Mouse (Mus musculus) intestine, embryonic 16.5 days (tissue): ENCODE measurements at regions not wholly inside any gene's neighbourhood (a gene's known extent, or its start where the extent isn't known, plus 50 kb on each side); places are given as distances from the start of the nearest gene placed in this dataset.

Source experiments
- ATAC-seq: fragments of 200-750 bp; cut with Nextera tagmentation; 2 replicates; pipeline ENCODE4 v1.8.0; 2017; ENCODE audit warnings: moderate TSS enrichment, moderate library complexity
- H3K27ac ChIP-seq: fragments of 300-500 bp; sonication (generic); 2 replicates; pipeline ENCODE4 v1.5.1; 2014; ENCODE audit warnings: mild to moderate bottlenecking, low read length
- H3K27me3 ChIP-seq: fragments of 300-500 bp; sonication (generic); replicated peaks from 2 replicates; pipeline ENCODE4 v1.6.1; 2014; ENCODE audit warnings: low read length, control low read depth, mixed read lengths; ENCODE audit not compliant: control insufficient read depth, insufficient read depth
- H3K36me3 ChIP-seq: fragments of 300-500 bp; sonication (generic); 2 replicates; pipeline ENCODE4 v1.6.1; 2014; ENCODE audit warnings: low read length, control low read depth; ENCODE audit not compliant: control insufficient read depth, insufficient read depth
- H3K4me1 ChIP-seq: fragments of 300-500 bp; sonication (generic); 2 replicates; pipeline ENCODE4 v1.6.1; 2014; ENCODE audit warnings: low read length, control low read depth, mixed read lengths; ENCODE audit not compliant: control insufficient read depth, insufficient read depth
- H3K4me2 ChIP-seq: fragments of 300-500 bp; sonication (generic); 2 replicates; pipeline ENCODE4 v1.6.1; 2014; ENCODE audit warnings: low read depth, low read length, control low read depth
- H3K4me3 ChIP-seq: fragments of 300-500 bp; sonication (generic); 2 replicates; pipeline ENCODE4 v1.5.1; 2014; ENCODE audit warnings: mild to moderate bottlenecking, low read length
- H3K9ac ChIP-seq: fragments of 300-500 bp; sonication (generic); 2 replicates; pipeline ENCODE4 v1.6.1; 2014; ENCODE audit warnings: low read depth, low read length
- H3K9me3 ChIP-seq: fragments of 300-500 bp; sonication (generic); 2 replicates; pipeline ENCODE4 v1.6.1; 2016; ENCODE audit warnings: low read length, control low read depth; ENCODE audit not compliant: control insufficient read depth
- WGBS: fragments of 180-500 bp; shearing (Covaris S2); extraction: QIAGEN DNeasy Blood & Tissue Kit; methylation state at CpG from one replicate; pipeline ENCODE4 v1.1.7; 2014; 5-methylcytosine and 5-hydroxymethylcytosine counted together

- H3K4me3 ChIP-seq: no peak overlapping the region
- ATAC-seq: no peak
- WGBS: 56% methylated on average over 3 of the region's 3 CpGs
These were observed 113.5 kb upstream of the Usp24 start for GRCm38 (mm10) chr4:106202554-106202953.

GRCm38 (mm10) chr4:106205200-106205599, 110.8 kb upstream of the Usp24 start:
- H3K27ac ChIP-seq: no peak overlapping the region
- H3K9me3 ChIP-seq: no peaks in the 10 kb centered on the region
- no peak for ATAC-seq
- peaks cover 3% of the 10 kb centered on the region; the same call in 1 of the 2 replicates for H3K4me1 ChIP-seq
- H3K9ac ChIP-seq: no peak overlapping the region
- no peak overlapping the region for H3K4me3 ChIP-seq
- no peaks in the 10 kb centered on the region for H3K36me3 ChIP-seq
- 75% methylated on average over 2 of the region's 2 CpGs for WGBS
- H3K4me2 ChIP-seq: no peak overlapping the region
- no peaks in the 10 kb centered on the region for H3K27me3 ChIP-seq

More at GRCm38 (mm10) chr4:106202554-106202953, 113.5 kb upstream of the Usp24 start:
- H3K9me3 ChIP-seq: no peaks in the 10 kb centered on the region
- no peaks in the 10 kb centered on the region for H3K36me3 ChIP-seq
- no peak overlapping the region for H3K27ac ChIP-seq
- no peaks in the 10 kb centered on the region for H3K27me3 ChIP-seq
- H3K4me1 ChIP-seq: peaks cover 8% of the 10 kb centered on the region; the same call in 1 of the 2 replicates
- H3K4me2 ChIP-seq: no peak overlapping the region
- no peak overlapping the region for H3K9ac ChIP-seq

DNA sequence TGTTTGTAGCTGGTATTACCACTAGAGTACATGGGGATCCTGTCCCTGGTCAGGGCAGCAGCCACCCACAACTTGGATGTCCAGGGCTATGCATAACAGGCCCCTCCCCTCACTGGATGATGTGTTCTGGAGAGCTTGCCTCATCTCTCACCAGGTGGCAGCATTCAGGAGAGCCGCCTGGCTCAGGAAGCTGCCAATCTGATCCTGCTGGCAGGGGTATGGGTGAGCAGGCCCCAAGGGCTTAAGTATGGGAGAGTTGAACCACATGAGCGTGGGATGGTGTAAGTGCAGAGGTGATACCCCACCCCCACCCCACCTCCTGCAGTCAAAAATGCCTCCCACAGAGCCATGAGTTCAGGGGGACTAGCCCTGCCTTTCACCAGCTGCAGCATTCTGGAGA, 110.0 kb upstream of the Usp24 start:
- H3K9me3 ChIP-seq: no peaks in the 10 kb centered on the region
- no peaks in the 10 kb centered on the region for H3K27me3 ChIP-seq
- H3K9ac ChIP-seq: no peak overlapping the region
- H3K4me1 ChIP-seq: no peaks in the 10 kb centered on the region
- no peak for ATAC-seq
- no peak overlapping the region for H3K27ac ChIP-seq
- no peaks in the 10 kb centered on the region for H3K36me3 ChIP-seq
- no peak overlapping the region for H3K4me2 ChIP-seq
- H3K4me3 ChIP-seq: no peak overlapping the region
- WGBS: 59% methylated on average over 2 of the region's 2 CpGs

- Histone ChIP-seq H3K4me1 (no peaks in the 10 kb centered on the region), H3K4me3 (no peak overlapping the region), H3K4me2 (no peak overlapping the region), H3K9ac (no peak overlapping the region), H3K27ac (no peak overlapping the region), H3K36me3 (no peaks in the 10 kb centered on the region), H3K27me3 (no peaks in the 10 kb centered on the region), H3K9me3 (no peaks in the 10 kb centered on the region)
- WGBS: 79% methylated on average over 11 of the region's 11 CpGs
- no peak for ATAC-seq
These were observed 106.5 kb upstream of the Usp24 start for GRCm38 (mm10) chr4:106209465-106209864.

- no peaks in the 10 kb centered on the region for H3K36me3 ChIP-seq
- H3K27me3 ChIP-seq: no peaks in the 10 kb centered on the region
- no peak for ATAC-seq
- H3K9me3 ChIP-seq: no peaks in the 10 kb centered on the region
- H3K4me2 ChIP-seq: no peak overlapping the region
- H3K4me3 ChIP-seq: no peak overlapping the region
- no peak overlapping the region for H3K9ac ChIP-seq
- 95% methylated on average over 1 of the region's 1 CpGs for WGBS
- H3K27ac ChIP-seq: no peak overlapping the region
- H3K4me1 ChIP-seq: no peaks in the 10 kb centered on the region
These were observed 106.0 kb upstream of the Usp24 start for GRCm38 (mm10) chr4:106209975-106210374.

DNA sequence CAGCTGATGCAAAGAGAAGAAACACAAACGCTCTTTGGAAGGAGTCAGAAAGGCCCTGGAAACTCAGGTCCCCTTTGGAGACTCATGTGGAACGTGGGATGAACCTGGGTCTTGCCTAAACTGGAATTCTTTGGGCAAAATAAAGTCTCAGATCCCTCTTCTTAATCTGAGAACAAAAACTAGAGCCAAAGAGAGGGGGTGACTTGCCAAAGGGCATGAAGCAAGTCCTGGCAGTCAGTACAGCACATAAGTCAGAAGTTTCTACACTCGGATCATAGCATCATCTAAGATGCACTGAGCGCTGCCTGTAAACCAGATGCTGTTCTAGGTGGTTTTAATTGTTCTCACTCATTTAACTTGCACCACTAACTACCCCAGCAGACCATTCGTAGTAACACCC, 101.8 kb upstream of the Usp24 start:
- H3K36me3 ChIP-seq: no peaks in the 10 kb centered on the region
- H3K9ac ChIP-seq: no peak overlapping the region
- ATAC-seq: no peak
- H3K4me2 ChIP-seq: no peak overlapping the region
- no peaks in the 10 kb centered on the region for H3K4me1 ChIP-seq
- no peak overlapping the region for H3K4me3 ChIP-seq
- no peak overlapping the region for H3K27ac ChIP-seq
- H3K27me3 ChIP-seq: no peaks in the 10 kb centered on the region
- 85% methylated on average over 5 of the region's 5 CpGs for WGBS
- no peaks in the 10 kb centered on the region for H3K9me3 ChIP-seq

DNA sequence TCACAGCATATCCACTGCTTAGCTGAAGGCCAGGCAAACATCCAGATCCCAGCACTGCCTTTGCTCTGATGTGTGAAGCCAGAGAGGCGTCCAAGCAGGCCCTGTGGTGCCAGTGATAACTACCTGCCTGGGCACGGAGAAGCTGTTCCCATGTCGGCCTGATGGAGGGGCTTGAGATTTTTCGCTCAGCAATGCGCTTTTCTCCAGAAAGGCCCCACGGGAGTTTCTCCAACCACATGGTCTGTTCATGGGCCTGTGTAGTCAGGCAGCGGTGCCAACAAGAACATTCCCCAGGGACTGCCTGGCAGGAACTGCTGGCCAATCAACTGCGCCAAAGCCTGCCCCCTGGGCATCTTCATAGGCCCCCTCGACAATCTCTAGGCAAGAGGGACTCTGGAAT, 95.4 kb upstream of the Usp24 start:
- no peaks in the 10 kb centered on the region for H3K4me1 ChIP-seq
- H3K36me3 ChIP-seq: no peaks in the 10 kb centered on the region
- H3K9me3 ChIP-seq: no peaks in the 10 kb centered on the region
- H3K27me3 ChIP-seq: no peaks in the 10 kb centered on the region
- H3K9ac ChIP-seq: no peak overlapping the region
- ATAC-seq: no peak
- no peak overlapping the region for H3K4me3 ChIP-seq
- H3K4me2 ChIP-seq: no peak overlapping the region
- WGBS: 83% methylated on average over 9 of the region's 9 CpGs
- H3K27ac ChIP-seq: no peak overlapping the region

DNA sequence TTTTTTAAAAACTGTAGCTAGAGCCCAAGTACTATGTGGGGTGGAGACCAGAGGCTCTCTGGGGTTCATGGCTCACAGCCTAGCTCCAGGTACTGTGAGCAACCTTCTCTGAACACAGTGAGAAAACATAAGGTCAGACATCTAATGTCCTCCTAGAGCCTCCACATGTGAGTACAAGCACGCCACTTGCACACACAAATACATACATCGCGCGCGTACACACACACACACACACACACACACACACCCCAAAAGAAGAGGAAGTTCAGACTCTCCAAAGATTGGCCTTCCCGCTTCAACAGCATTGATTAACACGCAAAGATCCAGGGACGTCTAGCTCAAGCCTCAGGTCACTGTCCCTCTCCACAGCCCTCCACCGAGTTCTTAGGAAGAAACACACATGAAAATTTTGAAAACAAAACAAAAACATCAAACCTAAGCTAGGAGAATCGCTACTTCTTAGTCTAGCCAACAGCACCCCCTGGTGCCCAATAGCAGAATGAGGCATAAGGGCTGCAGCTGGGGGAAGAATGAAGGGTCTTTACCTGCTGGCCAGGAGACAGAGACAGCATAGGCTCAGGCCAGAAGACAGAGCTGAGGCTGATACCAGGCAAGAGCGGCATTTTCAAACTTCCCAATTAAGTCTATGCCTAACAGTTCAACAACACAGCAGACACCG, 90.7 kb upstream of the Usp24 start:
- Histone ChIP-seq H3K4me1 (no peaks in the 10 kb centered on the region), H3K27me3 (no peaks in the 10 kb centered on the region), H3K4me3 (no peak overlapping the region), H3K9ac (no peak overlapping the region), H3K4me2 (no peak overlapping the region), H3K9me3 (no peaks in the 10 kb centered on the region), H3K36me3 (no peaks in the 10 kb centered on the region), H3K27ac (no peak overlapping the region)
- ATAC-seq: no peak
- WGBS: 54% methylated on average over 12 of the region's 12 CpGs

- Histone ChIP-seq H3K9me3 (no peaks in the 10 kb centered on the region), H3K27me3 (no peaks in the 10 kb centered on the region), H3K9ac (no peak overlapping the region), H3K4me2 (no peak overlapping the region), H3K4me1 (no peaks in the 10 kb centered on the region), H3K27ac (no peak overlapping the region), H3K36me3 (no peaks in the 10 kb centered on the region), H3K4me3 (no peak overlapping the region)
- no peak for ATAC-seq
- 64% methylated on average over 8 of the region's 8 CpGs for WGBS
These were observed 88.6 kb upstream of the Usp24 start for GRCm38 (mm10) chr4:106227428-106227827.

- no peaks in the 10 kb centered on the region for H3K9me3 ChIP-seq
- ATAC-seq: peak; percentile 62
- no peaks in the 10 kb centered on the region for H3K4me1 ChIP-seq
- H3K36me3 ChIP-seq: no peaks in the 10 kb centered on the region
- H3K4me2 ChIP-seq: no peak overlapping the region
- WGBS: 39% methylated on average over 9 of the region's 9 CpGs
- no peak overlapping the region for H3K4me3 ChIP-seq
- H3K27me3 ChIP-seq: no peaks in the 10 kb centered on the region
- no peak overlapping the region for H3K27ac ChIP-seq
- no peak overlapping the region for H3K9ac ChIP-seq
These were observed 87.5 kb upstream of the Usp24 start for GRCm38 (mm10) chr4:106228534-106228933.
